Mouse (Mus musculus) mouse embryonic stem cell (cell line): ENCODE data around the gene Akt3.

Experiments
- in situ Hi-C, 2 experiments: fragments of 300-500 bp; cut with MboI; formaldehyde crosslinking; loops; 1 replicate in 1 of 2; 3 replicates in 1 of 2; pipeline ENCODE4 v1.14.3; 2019 to 2020; ENCODE audit warnings: low sequenced_read_pairs in 2 of 2, low pct_unique_long_range_greater_than_20kb in 1 of 2, mixed read lengths in 1 of 2; ENCODE audit not compliant: unreplicated experiment in 1 of 2

Akt3 gene

DNA sequence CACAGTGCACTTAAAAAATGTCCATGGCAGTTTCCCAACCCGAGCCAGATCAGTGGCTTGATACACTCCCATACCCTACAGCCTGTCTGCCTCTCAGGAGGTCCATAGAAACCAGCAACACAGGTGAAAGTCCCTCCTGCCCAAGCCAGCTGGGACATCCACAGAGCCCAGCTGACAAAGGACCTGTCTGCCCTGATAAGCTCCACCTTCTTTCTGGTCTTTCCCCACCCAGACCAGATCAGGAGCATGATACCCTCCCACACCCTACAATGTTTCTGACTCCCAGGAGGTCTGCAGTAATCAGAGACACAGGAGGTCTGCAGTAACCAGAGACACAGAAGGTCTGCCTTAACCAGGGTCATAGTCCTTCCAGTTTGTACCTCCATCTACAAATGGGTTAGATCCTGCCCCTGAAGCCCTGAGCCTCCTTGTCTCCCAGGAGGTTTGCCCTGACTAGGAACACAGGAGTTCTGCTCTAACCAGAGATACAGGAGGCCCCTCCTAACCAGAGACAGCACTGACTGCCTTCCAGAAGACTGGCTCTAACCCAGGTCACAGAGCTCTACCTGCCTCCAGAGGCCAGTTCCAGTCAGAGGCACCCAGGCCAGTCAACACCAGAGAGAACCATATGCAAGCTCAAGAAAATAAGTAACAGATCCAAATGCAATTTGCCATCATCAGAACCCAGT, 175.9 kb downstream of the Akt3 start:
- in situ Hi-C loops = no loop called here

DNA sequence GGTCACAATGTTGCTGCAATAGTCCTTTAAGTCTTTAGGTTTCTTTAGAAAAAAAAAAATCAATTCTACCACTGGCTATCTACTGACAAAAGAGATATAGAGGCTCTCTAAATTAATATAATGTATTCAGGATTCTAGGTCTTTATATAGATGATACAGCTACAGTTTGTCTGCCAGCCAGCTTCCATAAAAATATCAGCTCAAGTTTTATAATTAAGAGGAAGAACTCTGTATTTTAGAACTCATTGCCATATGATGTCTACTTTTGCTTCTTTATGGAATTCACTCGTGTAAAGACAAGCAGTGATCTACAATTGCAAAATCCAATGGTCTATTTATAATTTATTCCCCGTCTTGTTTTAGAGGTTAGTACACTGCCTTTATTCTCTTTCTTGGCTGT, 188.8 kb downstream of the Akt3 start:
- in situ Hi-C loops = no loop called here

DNA sequence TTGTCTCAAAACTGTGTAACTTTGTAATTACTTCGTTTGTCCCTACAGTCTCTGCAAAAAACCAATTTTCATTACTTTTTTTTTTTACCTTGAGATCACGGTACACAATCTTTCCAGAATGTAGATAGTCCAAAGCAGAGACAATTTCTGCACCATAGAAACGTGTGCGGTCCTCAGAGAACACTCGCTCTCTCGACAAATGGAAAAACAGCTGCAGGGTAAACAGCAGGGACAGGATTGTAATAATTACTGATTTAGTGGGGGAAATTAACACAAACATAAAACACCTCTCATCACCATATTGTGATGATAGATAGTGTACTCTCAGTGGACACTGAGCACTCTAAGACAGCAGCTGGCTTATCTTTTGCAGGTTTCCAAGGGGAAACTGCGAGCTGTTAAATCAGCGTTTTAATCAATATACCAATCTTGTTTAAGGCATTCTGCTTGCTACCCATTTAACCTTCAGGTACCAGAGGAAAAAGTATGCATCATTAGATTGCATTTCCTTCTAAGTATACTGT, 190.8 kb downstream of the Akt3 start:
- in situ Hi-C loops = no loop called here

DNA sequence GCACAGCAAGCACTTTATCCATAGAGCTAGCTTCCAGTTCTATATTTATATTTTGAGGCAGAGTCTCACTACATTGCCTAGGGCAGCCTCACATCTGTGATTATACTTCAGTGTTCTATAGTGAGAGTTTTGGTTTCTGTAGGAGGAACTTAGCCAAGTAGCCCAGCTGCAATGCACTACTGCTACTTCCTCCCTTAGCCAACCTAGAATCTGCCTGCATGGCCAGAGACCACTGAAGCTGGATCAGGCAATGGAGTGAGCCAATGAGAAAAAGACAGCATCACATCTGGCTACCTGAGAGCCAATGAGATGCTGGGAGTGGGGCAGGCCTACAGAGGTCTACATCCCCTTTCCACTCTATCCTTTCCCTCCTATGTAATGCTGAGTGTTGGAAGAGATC, 192.3 kb downstream of the Akt3 start:
- in situ Hi-C loops = no loop called here

DNA sequence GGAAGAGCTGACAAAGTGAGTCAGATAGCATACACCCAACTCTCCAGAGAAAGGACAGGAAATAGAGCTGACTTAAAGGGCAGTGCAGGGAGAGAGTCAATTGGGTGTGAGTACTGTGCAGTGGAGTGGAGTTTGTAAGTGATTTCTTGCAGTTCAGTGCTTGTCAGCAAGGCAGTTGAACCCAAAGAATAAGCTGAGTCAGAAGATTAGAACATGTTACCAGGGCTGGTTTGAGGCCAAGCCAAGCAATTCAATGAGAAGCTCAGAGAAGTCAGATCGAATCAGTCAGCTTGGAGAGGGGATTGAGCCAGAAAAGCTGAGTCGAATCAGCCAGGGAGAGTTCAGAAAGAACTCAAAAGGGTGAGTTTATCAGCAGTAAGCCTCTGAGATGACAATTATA, 196.2 kb downstream of the Akt3 start:
- in situ Hi-C loops = no loop called here

DNA sequence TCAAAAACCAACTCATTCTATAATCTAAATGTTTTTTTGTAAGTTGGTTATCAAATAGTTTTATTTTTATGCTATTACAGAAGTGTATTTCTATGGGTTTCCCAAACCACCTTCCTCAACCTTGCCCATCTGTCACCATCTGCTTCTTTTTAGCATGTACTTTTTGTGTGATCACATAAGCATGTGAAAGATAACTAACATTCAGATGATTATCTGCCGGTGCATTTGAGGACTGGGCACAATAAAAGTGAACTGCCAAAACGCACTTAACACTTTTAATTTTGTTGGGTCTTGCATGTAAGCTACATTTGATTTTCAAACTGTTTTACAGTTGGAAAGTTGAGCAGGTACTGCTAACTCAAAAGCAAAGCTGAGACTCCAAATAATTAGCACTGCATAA, 203.1 kb downstream of the Akt3 start:
- in situ Hi-C loops = no loop called here

DNA sequence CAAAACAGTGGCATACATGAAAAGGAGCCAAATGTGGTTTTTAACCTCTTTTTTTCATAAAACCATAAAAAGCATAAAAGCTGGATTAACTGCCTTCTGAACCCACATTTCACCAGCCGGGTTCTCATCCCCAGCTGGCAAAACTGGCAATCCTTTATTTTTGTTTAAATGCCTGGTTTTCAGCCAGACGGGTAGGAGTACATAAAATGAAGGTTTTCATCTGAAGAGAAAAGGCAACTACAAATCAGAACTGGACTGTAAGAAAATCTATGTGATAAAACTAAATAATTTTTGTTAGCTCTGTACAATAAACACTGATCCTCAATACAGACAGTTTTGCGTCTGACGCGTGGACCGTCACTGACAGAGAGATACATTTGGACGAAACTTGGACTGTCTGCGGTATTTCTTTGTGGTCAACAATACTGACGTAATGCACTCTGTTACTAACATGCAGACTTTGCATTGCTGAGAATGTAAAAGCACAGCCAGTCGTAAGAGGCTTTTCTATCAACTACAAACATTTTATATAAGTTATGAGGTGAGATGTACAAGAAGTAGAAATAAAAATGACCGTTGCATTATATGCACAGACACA, 206.5 kb downstream of the Akt3 start:
- in situ Hi-C loops = no loop called here

DNA sequence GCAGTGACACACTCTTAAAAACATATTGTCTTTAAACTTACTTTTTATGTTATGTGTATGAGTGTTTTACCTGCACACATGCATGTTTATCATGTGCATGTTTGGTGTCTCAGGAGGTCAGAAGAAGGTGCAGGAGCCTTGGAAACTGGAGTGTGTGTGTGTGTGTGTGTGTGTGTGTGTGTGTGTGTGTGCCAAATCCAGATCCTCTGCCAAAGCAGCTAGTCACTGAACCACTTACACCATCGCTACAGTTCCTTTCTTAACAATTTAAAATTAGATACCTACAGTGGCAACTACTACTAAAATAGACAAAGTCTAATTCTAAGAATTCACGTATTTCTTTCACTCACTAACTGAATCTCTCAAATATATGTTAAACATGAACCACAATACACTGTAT, 209.2 kb downstream of the Akt3 start:
- in situ Hi-C loops = no loop called here

DNA sequence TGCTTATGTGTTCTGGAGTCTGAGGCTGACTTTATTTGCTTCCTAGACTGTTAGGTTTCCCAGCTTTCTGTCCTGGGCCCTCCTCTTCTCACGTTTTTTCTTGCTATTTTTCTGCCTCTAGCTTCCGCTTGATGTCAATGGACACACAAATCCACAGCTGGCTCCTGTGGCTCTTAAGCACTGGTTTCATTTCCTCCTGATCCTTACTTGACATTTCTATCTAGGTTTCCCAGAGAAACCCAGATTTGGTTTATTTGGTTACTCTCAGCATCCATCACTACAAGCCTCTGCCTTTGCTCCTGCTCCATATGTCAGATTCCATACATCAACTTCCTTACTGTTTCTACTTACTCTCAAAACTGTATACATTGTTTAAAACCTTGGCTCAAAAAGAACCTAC, 211.0 kb downstream of the Akt3 start:
- in situ Hi-C loops = no loop called here

DNA sequence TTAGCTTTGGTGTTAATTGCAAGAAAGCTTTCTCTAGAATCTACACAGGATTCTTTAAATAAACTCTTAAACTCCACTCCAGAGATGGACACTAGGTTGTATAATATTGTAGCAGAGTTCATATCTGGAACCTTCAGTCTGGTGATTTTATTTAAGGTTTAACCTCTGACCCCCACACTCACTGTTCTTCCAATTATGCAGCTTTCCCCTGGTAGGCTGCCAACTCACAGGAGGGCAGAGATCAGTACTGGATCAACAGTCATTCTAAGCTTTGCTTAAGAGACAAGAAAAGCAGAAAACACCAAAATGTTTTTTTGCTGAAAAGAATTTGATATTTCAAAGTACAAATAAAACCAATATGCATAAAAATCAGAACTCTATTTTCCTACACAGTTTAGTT, 212.1 kb downstream of the Akt3 start:
- in situ Hi-C loops = no loop called here

DNA sequence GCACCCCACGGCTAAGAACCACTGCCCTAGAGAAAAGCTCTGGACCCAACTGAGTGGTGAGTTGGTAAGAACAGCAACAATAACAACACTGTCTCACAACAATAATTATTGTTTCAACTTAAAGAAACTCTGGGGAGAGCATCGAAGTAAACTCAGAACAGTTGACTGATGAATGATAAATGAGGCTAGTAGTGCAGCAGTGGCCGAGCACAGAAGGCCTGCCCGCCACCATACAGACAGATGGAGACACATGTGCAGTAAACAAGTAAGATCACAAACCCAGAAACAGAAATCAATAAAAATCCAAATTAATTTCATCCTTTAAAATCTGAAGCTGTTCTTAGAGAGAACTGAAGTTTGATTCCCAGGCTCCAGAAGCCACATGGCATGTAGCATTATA, 217.9 kb downstream of the Akt3 start:
- in situ Hi-C loops = no loop called here

DNA sequence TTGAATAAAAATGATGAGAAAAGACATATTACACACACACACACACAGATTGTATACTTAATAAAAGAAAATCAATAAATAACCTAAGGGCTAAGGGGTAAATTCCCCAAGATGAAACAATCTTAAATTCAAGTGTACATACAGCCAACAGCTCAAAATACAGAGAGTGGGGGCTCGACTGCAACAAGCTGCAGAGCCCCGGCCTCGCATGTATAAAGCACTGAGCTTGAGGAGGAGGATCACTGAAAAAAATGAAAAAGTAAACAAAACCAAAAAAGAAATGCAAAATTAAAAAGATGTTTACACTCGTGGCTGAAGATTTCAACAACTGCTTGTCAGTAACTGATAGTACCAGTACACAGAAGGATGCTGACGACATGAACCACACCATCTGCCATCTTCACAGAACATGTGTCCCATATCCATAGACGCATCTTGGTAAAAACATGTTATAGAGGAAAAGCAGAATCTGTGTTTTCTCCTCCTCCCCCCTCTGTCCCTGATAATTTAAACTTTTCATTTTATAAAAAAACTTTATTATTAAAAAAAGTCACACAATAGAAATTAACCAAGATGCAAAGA, 218.8 kb downstream of the Akt3 start:
- in situ Hi-C loops = no loop called here

DNA sequence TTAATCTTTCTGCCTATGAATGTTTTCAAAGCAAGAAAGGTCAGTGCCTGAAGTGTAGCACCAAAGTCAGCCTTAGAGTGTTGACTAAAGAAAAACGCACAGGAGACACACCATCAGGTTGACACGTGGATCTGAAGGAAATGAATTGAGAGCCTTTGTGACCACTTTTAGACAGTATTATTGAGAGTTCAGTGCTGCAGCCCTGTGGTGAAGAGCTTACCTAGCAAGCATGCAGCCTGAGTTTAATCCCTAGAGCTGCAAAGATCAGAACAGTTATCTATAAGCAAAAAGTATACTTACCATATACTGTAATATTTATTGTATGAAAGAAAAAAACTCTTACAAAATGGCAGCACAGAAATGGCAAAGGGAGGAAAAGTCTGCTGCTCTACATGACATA, 219.6 kb downstream of the Akt3 start:
- in situ Hi-C loops = no loop called here

DNA sequence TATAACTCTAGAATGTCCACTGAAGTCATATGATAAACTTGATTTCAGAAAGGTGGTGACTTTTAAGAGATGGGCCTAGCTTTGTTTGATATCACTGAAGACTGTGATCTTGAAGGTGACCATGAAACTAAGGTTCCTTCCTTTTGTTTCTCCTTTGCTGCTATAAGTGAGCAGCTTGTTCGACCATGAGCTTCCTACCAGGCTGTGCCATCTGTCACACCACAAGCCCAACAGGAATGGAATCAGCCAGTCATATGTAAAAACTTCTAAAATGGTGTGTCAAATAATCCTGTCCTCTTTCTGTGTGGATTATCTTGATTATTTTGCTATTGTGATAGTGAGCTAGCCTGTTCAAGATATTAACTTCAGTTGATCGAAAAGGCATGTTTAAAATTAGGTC, 222.5 kb downstream of the Akt3 start:
- in situ Hi-C loops = no loop called here

DNA sequence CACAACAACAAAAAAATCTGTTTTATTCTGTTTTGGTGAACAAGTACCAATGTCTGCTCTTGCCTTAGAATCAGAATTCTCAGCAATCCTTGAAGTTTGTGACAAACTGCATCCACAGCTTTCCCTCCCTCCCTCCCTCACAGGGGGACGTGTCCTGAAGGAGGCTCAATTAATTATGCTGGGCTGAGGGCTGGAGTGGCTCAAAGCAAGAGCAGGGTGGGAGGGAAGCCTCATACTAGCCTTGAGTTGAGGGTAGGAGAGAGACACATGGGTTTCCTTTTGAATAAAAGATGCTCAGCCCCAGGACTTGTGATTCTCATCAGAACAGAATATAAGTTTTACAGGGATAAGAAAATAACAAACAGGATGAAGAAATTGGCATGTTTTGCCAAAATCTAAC, 225.8 kb downstream of the Akt3 start:
- in situ Hi-C loops = no loop called here

DNA sequence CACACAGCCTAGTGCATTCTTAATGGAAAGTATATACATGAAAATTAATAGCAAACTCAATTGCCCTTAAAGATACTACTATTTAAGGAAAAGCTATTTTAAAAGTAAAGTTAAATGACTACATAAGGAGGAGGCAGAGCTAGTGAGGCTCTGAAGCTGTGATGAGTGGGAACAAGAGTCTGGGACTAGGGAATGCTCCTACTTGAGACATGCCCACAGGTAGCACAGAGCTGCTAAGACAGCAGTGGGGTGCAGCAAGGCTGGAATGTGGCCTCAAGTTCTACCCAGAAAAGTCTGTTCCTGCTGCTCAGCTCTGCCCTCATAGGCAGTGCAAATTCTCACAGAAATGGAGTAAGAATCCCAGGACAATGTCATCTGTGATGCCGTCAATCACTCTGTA, 226.8 kb downstream of the Akt3 start:
- in situ Hi-C loops = no loop called here

DNA sequence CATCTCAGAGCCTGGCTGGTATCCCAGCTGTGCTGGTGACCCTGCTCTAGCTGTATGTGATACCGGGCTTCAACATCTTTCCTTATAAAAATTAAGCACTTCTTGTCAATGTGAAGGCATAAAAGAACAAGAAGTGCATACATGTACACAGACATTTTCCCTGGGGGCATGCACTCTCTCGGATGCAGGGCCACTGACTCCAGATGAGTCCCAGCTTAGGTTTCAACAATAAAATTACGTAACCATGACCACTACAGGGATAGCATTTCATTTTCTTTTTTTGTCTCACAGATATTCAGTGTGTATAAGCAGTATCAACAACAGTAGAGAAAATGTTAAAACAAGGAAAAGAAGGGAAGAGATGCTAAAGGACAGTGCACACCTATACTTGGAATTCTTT, 227.3 kb downstream of the Akt3 start:
- in situ Hi-C loops = no loop called here

DNA sequence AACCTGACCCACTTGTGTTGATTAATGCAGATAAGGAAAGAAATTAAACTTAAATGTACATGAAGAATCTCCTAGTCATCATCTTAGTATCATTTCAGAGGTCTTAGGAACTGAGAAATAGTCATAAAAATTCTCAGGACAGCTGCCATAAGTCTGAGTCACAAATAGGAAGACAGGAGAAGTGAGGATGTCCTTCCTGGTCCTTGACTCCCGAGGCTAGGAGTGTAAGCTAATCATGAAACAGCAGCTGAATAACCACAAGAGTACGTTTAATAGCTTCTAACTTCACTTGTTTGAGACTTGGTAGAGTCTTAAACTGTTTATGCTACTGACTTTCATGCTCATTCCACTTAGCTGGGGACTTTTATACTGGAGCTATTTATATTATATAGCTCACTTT, 229.0 kb downstream of the Akt3 start:
- in situ Hi-C loops = no loop called here

DNA sequence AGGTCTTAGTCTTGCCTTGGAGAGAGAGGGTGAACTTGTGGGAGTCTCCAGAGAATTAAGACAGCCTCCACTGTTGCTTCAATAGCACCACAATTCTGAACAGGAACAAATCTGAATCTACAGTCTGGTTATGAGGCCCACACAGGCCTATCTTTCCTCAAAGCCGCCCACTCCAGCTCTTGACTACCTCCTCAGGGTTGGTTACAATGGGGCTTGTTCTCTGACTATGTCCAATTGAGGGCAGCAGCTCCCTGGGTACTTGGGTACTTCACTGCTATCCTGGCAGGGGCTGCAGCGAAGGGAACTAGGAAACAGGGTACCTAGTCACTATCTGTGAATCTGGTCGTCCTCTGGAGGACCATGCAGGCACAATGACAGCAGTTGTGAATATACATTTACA, 230.3 kb downstream of the Akt3 start:
- in situ Hi-C loops = no loop called here

DNA sequence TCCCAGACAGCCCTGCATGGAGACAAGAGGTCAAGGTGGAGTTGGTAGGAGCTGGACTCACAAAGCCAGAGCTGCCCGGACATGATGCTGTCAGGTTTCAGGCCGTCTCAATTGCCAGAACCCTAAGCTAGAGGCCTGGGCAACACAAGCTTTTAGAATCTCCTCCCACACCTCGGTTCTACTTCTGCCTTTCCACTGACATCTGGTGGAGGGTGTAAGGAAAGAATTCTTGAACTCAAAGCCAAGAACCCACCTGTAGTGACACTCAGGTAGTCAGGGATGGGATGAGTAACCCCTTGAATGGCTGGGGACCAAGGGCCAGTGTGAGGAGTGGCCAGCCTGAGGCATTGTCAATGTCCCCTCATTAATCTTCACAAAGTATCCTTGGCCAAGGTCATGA, 235.3 kb downstream of the Akt3 start:
- in situ Hi-C loops = no loop called here
